Mouse (Mus musculus) adrenal gland, adult 2 months (tissue): Measurements from ENCODE around the gene Plxna2. TPM values are rescaled to one million over a fixed set of nuclear protein-coding genes. Genes with fewer than 3 reads are reported as not detected.

Experiments
- DNase-seq: peaks from one replicate; pipeline ENCODE4 v3.0.0; 2021
- microRNA-seq, 2 experiments: library from miRNA; unstranded; fragments of <30 nt; microRNA quantifications; one replicate each; pipeline ENCODE4 v1.2.0; 2021
- polyA plus RNA-seq: library from polyadenylated mRNA; depleted of rRNA; stranded (reverse); fragments of >200 nt; gene quantifications from 2 replicates; pipeline ENCODE4 v1.2.3, GENCODE M21; 2012
- total RNA-seq, 2 experiments: library from RNA; stranded (reverse); gene quantifications; 2 replicates each; pipeline ENCODE4 v1.2.3; 2021

Gene Plxna2
- total and polyA plus RNA-seq, 3 experiments = 3.6 to 9.1 (median 8.6) TPM

DNA sequence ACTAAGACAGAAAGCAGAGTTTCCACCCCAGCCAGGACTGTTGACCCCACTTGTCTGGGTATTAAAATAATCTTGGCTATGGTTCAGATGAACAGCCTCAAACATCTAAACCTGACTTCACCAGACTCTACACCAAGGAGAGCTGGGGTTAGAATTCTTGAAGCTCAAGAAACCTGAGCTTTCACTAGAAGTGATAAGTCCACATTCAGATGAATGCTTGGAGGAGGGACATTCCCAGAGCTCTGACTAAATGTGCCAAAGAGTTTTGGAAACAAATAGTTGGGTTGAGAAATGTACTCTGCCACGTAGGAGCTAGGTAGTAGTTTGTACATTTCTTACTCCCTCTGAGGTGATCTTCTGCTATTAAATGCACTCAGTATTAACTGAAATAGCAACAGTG, 203.7 kb downstream of the Plxna2 start:
- DNase-seq = no peak

DNA sequence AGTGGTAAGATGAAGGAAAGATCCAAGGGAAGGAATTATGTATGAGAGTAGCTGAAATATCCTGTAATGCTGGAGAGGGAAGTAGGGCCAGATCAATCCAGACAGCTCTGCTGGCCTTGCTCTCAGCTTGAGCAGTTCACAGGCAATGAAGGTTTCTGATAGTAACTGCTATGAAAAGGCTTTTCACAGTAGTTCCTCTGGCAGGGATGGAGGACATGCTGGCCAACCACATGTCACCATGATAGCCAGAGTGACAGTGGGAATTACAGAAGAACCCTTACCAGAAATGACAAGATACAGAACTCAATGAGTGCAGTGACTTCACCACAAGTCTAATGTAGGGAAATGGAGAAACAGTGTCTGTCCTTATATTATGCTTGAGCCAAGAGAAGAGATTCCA, 210.3 kb downstream of the Plxna2 start:
- no peak for DNase-seq

- no peak for DNase-seq
Measured at GRCm38 (mm10) chr1:194835238-194835637, 217.2 kb downstream of the Plxna2 start.

- no peak for DNase-seq
Measured at GRCm38 (mm10) chr1:194836182-194836581, 218.2 kb downstream of the Plxna2 start.

DNA sequence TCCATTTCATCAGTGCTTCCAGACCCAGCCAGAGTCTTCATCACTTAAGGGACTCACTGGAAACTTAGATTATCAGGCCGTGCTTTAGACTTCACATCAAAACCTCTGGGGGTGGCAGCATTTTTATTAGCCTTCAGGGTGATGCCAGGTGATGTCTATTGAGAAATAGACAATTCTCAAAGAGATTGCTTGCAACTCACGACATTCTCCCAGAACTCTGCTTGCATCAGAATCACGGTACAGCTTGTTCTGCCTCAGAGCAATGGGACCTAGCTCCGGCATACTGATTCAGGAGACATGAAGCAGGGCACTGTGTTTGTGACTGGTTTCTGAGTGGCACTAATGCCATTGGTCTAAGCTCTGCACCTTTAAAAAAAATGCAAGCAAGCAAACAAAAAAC, 218.7 kb downstream of the Plxna2 start:
- no peak for DNase-seq

DNA sequence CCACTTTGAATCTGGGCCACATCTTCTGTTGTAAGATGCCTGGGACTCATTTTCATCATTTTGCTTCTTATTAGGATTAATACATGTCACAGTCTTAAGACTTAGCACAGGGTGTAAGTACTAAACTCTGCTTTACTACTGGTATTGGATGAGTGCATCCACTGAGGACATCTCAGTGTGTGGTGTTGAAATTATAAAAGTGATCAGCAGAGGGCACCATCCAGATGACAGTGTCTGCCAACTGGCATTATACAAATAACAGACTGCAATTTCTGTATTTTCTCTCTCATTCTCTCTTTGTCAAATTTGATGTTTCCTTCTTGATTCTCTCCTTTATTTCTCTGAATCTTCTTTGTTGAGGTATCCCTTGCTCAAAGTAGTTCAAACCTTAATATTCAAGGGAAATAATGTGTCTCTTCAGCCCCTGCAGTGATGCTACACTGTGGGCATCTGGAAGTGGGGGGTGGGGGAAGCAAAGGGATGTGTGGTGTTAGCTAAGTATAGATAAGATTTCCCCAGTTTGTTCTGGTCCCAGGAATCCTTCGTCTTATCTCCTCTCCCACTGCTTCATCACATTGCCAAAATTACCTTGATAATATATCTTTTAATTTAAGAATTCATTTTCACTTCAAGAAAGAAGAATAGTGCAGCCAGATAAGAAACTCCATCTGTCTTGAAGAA, 221.4 kb downstream of the Plxna2 start:
- DNase-seq = peak; percentile 33

DNA sequence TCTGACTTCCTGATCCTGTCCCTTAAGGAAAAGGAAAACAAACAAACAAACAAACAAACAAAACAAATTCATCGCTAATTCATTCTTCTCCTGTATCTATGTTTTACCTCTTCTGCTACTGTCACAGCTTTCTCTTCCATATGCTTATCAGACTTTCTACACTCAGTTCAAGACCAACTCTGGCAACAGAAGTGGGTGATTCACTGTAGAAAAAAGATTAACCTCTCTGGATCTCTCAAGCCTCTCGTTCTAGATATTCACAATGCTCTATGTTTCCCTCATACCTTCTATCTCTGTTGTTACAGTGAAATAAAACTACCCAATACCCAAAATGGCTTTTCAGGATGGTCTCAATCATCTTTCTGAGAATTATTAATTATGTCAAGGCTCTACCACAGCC, 225.0 kb downstream of the Plxna2 start:
- DNase-seq = no peak

DNA sequence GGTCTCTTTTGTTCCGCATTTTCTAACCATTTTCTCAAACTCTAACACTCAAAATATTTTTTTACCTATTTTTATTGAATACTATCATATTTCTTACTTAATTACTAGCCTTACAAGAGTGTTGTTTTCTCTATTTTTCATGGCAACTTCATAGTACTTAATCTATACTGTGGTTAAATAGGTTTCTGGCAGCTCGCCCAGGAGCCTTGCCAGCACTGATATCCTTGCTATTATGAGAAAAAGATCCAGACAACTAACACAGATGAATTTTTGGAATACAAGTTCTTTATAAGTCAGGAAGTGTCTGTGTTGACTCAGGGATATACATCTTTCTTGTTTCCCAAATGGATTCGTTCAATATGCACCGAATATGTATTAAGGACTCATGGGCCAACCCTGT, 229.0 kb downstream of the Plxna2 start:
- DNase-seq = no peak

- DNase-seq = no peak
Measured at GRCm38 (mm10) chr1:194851242-194852064, 233.4 kb downstream of the Plxna2 start.

GRCm38 (mm10) chr1:194852065-194852358, 234.0 kb downstream of the Plxna2 start:
- no peak for DNase-seq

Small RNAs within 50 kb of the gene (microRNA-seq; reads per million reads assigned to microRNA genes)
- 5.7 to 6.2 reads per million in 2 experiments for gene Mir3962
